Mouse (Mus musculus) heart, adult 2 months (tissue): ENCODE results near the gene 9130230L23Rik. TPM values are rescaled to one million over a fixed set of nuclear protein-coding genes. Genes with fewer than 3 reads are reported as not detected.

Source experiments
- DNase-seq, 2 experiments: peaks; one replicate each; pipeline ENCODE4 v3.0.0; 2021
- H3K27ac ChIP-seq: fragments of 200-600 bp; 2 replicates; pipeline ENCODE4 v1.8.1; 2022
- H3K27me3 ChIP-seq: fragments of 200-500 bp; 2 replicates; pipeline ENCODE4 v1.6.1; 2012; ENCODE audit warnings: mild to moderate bottlenecking, low read length, inconsistent platforms, mixed read lengths; ENCODE audit not compliant: control insufficient read depth, insufficient read depth
- H3K36me3 ChIP-seq: fragments of 200-500 bp; 2 replicates; pipeline ENCODE4 v1.6.1; 2012; ENCODE audit warnings: low read length, inconsistent platforms; ENCODE audit not compliant: control insufficient read depth, insufficient read depth
- H3K4me1 ChIP-seq: fragments of 200-500 bp; 2 replicates; pipeline ENCODE4 v1.6.1; 2011; ENCODE audit warnings: low read length; ENCODE audit not compliant: control insufficient read depth, insufficient read depth
- H3K4me3 ChIP-seq: fragments of 200-600 bp; 2 replicates; pipeline ENCODE4 v1.8.1; 2022
- H3K79me2 ChIP-seq: fragments of 200-500 bp; replicated peaks from 2 replicates; pipeline ENCODE4 v1.6.1; 2012; ENCODE audit warnings: mild to moderate bottlenecking, inconsistent platforms, low read length, moderate library complexity, mixed read lengths; ENCODE audit not compliant: control insufficient read depth, insufficient read depth
- H3K9ac ChIP-seq: fragments of 200-500 bp; 2 replicates; pipeline ENCODE4 v1.6.1; 2012; ENCODE audit warnings: low read depth, mild to moderate bottlenecking, control low read depth, inconsistent platforms, low read length, mixed read lengths
- CTCF ChIP-seq: fragments of 200-600 bp; IDR thresholded peaks from 2 replicates; pipeline ENCODE4 v1.8.1; 2022; ENCODE audit warnings: antibody characterized with exemption, mild to moderate bottlenecking, moderate library complexity
- EP300 ChIP-seq: fragments of 200-500 bp; IDR thresholded peaks from 2 replicates; pipeline ENCODE4 v1.6.1; 2011; ENCODE audit warnings: low read depth, low read length, control low read depth; ENCODE audit not compliant: insufficient read depth
- POLR2A ChIP-seq: fragments of 200-500 bp; IDR thresholded peaks from 2 replicates; pipeline ENCODE4 v1.6.1; 2011; ENCODE audit warnings: mild to moderate bottlenecking, low read depth, low read length, control low read depth; ENCODE audit not compliant: insufficient read depth
- WGBS: fragments of 180-500 bp; shearing (Covaris S2); methylation state at CpG from one replicate; pipeline ENCODE4 v1.1.7; 2018; 5-methylcytosine and 5-hydroxymethylcytosine counted together
- intact Hi-C: fragments of 180-260 bp; cut with DNase I; formaldehyde crosslinking; loops from one replicate; pipeline ENCODE4 v1.15.1; 2025
- polyA plus RNA-seq: library from polyadenylated mRNA; depleted of rRNA; stranded (reverse); fragments of >200 nt; gene quantifications from 2 replicates; pipeline ENCODE4 v1.2.3, GENCODE M21; 2012
- total RNA-seq, 2 experiments: library from RNA; stranded (reverse); gene quantifications; 2 replicates each; pipeline ENCODE4 v1.2.3; 2021

The 9130230L23Rik gene
- total and polyA plus RNA-seq, 3 experiments = 0.27 TPM; not detected in 2

- 57% methylated on average over 3 of the region's 3 CpGs for WGBS
- no peaks in the 10 kb centered on the region for H3K79me2 ChIP-seq
- H3K4me1 ChIP-seq = no peaks in the 10 kb centered on the region
- H3K36me3 ChIP-seq = no peaks in the 10 kb centered on the region
- no peak overlapping the region for H3K4me3 ChIP-seq
- no peak overlapping the region for H3K9ac ChIP-seq
- intact Hi-C loops = no loop called here
- no peak overlapping the region for H3K27ac ChIP-seq
- no peak for DNase-seq
- no peaks in the 10 kb centered on the region for H3K27me3 ChIP-seq
- TF ChIP-seq POLR2A (no peak), CTCF (no peak), EP300 (no peak)
Measured at GRCm38 (mm10) chr5:66013999-66014398, 9.9 kb upstream of the 9130230L23Rik start.

GRCm38 (mm10) chr5:66008245-66008967, 4.3 kb upstream of the 9130230L23Rik start:
- no peak for TF ChIP-seq EP300
- no peak for TF ChIP-seq POLR2A
- TF ChIP-seq CTCF = no peak
- intact Hi-C loops = no loop called here

GRCm38 (mm10) chr5:66005041-66005678, 1.1 kb upstream of the 9130230L23Rik start:
- H3K9ac ChIP-seq = no peak overlapping the region
- WGBS = 35% methylated on average over 16 of the region's 16 CpGs
- DNase-seq = no peak
- no peaks in the 10 kb centered on the region for H3K36me3 ChIP-seq
- TF ChIP-seq POLR2A (no peak), CTCF (no peak), EP300 (no peak)
- no peaks in the 10 kb centered on the region for H3K79me2 ChIP-seq
- no peak overlapping the region for H3K27ac ChIP-seq
- H3K4me3 ChIP-seq = no peak overlapping the region
- H3K4me1 ChIP-seq = no peaks in the 10 kb centered on the region
- no peaks in the 10 kb centered on the region for H3K27me3 ChIP-seq
- intact Hi-C loops = no loop called here

More at GRCm38 (mm10) chr5:66008245-66008967, 4.3 kb upstream of the 9130230L23Rik start:
- Histone ChIP-seq H3K79me2 (no peaks in the 10 kb centered on the region), H3K4me1 (no peaks in the 10 kb centered on the region), H3K4me3 (no peak overlapping the region), H3K9ac (no peak overlapping the region), H3K36me3 (no peaks in the 10 kb centered on the region), H3K27me3 (no peaks in the 10 kb centered on the region), H3K27ac (no peak overlapping the region)
- 88% methylated on average over 15 of the region's 15 CpGs for WGBS
- no peak for DNase-seq

GRCm38 (mm10) chr5:66001232-66001631, 2.9 kb downstream of the 9130230L23Rik start:
- Histone ChIP-seq H3K27ac (no peak overlapping the region), H3K4me3 (no peak overlapping the region), H3K36me3 (no peaks in the 10 kb centered on the region), H3K27me3 (no peaks in the 10 kb centered on the region), H3K9ac (no peak overlapping the region), H3K4me1 (no peaks in the 10 kb centered on the region), H3K79me2 (no peaks in the 10 kb centered on the region)
- 73% methylated on average over 5 of the region's 5 CpGs for WGBS
- TF ChIP-seq POLR2A (no peak), CTCF (no peak), EP300 (no peak)
- intact Hi-C loops = no loop called here
- no peak for DNase-seq

GRCm38 (mm10) chr5:66000567-66001125, 3.4 kb downstream of the 9130230L23Rik start:
- H3K79me2 ChIP-seq = no peaks in the 10 kb centered on the region
- TF ChIP-seq POLR2A = no peak
- TF ChIP-seq EP300 = no peak
- no peak for TF ChIP-seq CTCF
- H3K4me3 ChIP-seq = no peak overlapping the region
- DNase-seq = no peak
- no peak overlapping the region for H3K9ac ChIP-seq
- H3K27me3 ChIP-seq = no peaks in the 10 kb centered on the region
- H3K27ac ChIP-seq = no peak overlapping the region
- H3K36me3 ChIP-seq = no peaks in the 10 kb centered on the region
- H3K4me1 ChIP-seq = no peaks in the 10 kb centered on the region
- 35% methylated on average over 6 of the region's 6 CpGs for WGBS
- intact Hi-C loops = no loop called here

- Histone ChIP-seq H3K27me3 (no peaks in the 10 kb centered on the region), H3K4me1 (no peaks in the 10 kb centered on the region), H3K4me3 (no peak overlapping the region), H3K27ac (no peak overlapping the region), H3K79me2 (no peaks in the 10 kb centered on the region), H3K36me3 (no peaks in the 10 kb centered on the region), H3K9ac (no peak overlapping the region)
- intact Hi-C loops = no loop called here
- TF ChIP-seq EP300 (no peak), POLR2A (no peak), CTCF (no peak)
- DNase-seq = no peak
- WGBS = 80% methylated on average over 7 of the region's 7 CpGs
Measured at GRCm38 (mm10) chr5:66000074-66000473, 4.0 kb downstream of the 9130230L23Rik start.
